Mouse (Mus musculus): ENCODE measurements around the gene Olfr1564.

GRCm38 (mm10) chr17:33268907-33269306 lies 47.4 kb upstream of the Olfr1564 start:
- no peak for TF ChIP-seq POLR2A (IDR thresholded peaks at IDR 0.05; ENCODE audit: insufficient read depth, low read depth, low read length)
- TF ChIP-seq CTCF (IDR thresholded peaks at IDR 0.05; ENCODE audit: insufficient read depth, low read depth, low read length): no peak
